In genomic region chr4:114791650-114792049, GRCm38 (mm10) we compare ENCODE assay signal across 17 mouse cellular contexts. TPM values are rescaled to one million over a fixed set of nuclear protein-coding genes. Genes with fewer than 3 reads are reported as not detected.
"Had no signal": no experiment of that assay in that cellular context is flagged by ENCODE, and none has a peak within 500 bp of the region (broad histone marks: within the 10 kb centered on the region; RNA-seq: fewer than 3 reads in every experiment).

No protein-coding gene starts in this region.

- H3K4me1 ChIP-seq: megakaryocyte, embryonic 14.5 days; midbrain, embryonic 13.5 days had no signal

- H3K27ac ChIP-seq: left cerebral cortex, adult 2 months; limb, embryonic 13.5 days; liver, embryonic 14.5 days; midbrain, embryonic 13.5 days had no signal

- H3K9me3 ChIP-seq: limb, embryonic 13.5 days; megakaryocyte, embryonic 14.5 days; midbrain, embryonic 13.5 days had no signal

- ATAC-seq: hindbrain, embryonic 16.5 days; inflammation-experienced regulatory T-cells, adult 6 months; intestine, postnatal 0 days; midbrain, embryonic 13.5 days had no signal

- H3K27me3 ChIP-seq: midbrain, embryonic 13.5 days had no signal

- H3K36me3 ChIP-seq: limb, embryonic 13.5 days; midbrain, embryonic 13.5 days had no signal

- DNase-seq: kidney, adult 9 months; lung, adult 2 months; lung, postnatal 4 days; right cerebral cortex, postnatal 14 days; thymus, postnatal 4 days had no signal

- H3K4me2 ChIP-seq: limb, embryonic 13.5 days; midbrain, embryonic 13.5 days had no signal

- H3K9ac ChIP-seq: limb, embryonic 13.5 days; liver, embryonic 14.5 days; midbrain, embryonic 13.5 days had no signal

- H3K4me3 ChIP-seq: left cerebral cortex, adult 2 months; limb, embryonic 13.5 days; megakaryocyte, embryonic 14.5 days; midbrain, embryonic 13.5 days had no signal

RNA-seq across cellular contexts. Expression of gene Gm12830, which starts 29.9 kb away (rescaled TPM):
- polyA plus RNA-seq: hindbrain, embryonic 16.5 days; inflammation-experienced regulatory T-cells, adult 6 months; intestine, postnatal 0 days; limb, embryonic 13.5 days; liver, adult 2 months; liver, embryonic 14.5 days; lung, adult 2 months; neural tube, embryonic 14.5 days; spleen, adult 2 months; stomach, embryonic 16.5 days had no signal
